Mouse (Mus musculus) CH12.LX (cell line): ENCODE data around the gene Grin3a. TPM values are rescaled to one million over a fixed set of nuclear protein-coding genes. Genes with fewer than 3 reads are reported as not detected.

Source experiments
- DNase-seq: peaks from one replicate; pipeline ENCODE4 v3.0.0-alpha.2; 2013; ENCODE audit errors: extremely low read depth
- H3K27ac ChIP-seq: 2 replicates; pipeline ENCODE4 v1.5.1; 2012; ENCODE audit warnings: low read depth, mild to moderate bottlenecking, control low read depth, moderate library complexity; ENCODE audit not compliant: insufficient read depth
- H3K27me3 ChIP-seq: replicated peaks from 2 replicates; pipeline ENCODE3; 2012; ENCODE audit warnings: inconsistent platforms
- H3K36me3 ChIP-seq, 2 experiments: replicated peaks in 1 of 2; 2 replicates each; pipeline versions ENCODE3 to v1.6.1; 2012; ENCODE audit warnings: inconsistent platforms in 1 of 2, low read length in 1 of 2, mild to moderate bottlenecking in 1 of 2, mixed read lengths in 1 of 2, moderate library complexity in 1 of 2; ENCODE audit not compliant: control insufficient read depth in 1 of 2, insufficient read depth in 1 of 2
- H3K4me1 ChIP-seq, 2 experiments: 2 replicates each; pipeline ENCODE4 v1.6.1; 2012; ENCODE audit warnings: inconsistent platforms in 1 of 2, moderate library complexity in 1 of 2; ENCODE audit not compliant: insufficient read depth in 2 of 2, control insufficient read depth in 1 of 2
- H3K4me2 ChIP-seq: 2 replicates; pipeline ENCODE4 v1.6.1; 2012; ENCODE audit warnings: low read depth, mild to moderate bottlenecking, control low read depth; ENCODE audit not compliant: poor library complexity, insufficient read depth, severe bottlenecking
- H3K4me3 ChIP-seq, 3 experiments: fragments of 150-350 bp in 1 of 3; sonication (generic) in 1 of 3; replicated peaks in 1 of 3; 2 replicates each; pipeline versions ENCODE3 to v1.5.1; 2011 to 2012; ENCODE audit warnings: low read depth in 2 of 3, low read length in 2 of 3, mild to moderate bottlenecking in 2 of 3, moderate library complexity in 2 of 3, control low read depth in 1 of 3, improper control_type of control experiment in 1 of 3, inconsistent platforms in 1 of 3, mixed read lengths in 1 of 3; ENCODE audit not compliant: poor library complexity in 1 of 3
- H3K79me2 ChIP-seq: replicated peaks from 2 replicates; pipeline ENCODE4 v1.6.1; 2012; ENCODE audit warnings: mild to moderate bottlenecking, moderate library complexity; ENCODE audit not compliant: control insufficient read depth, poor library complexity, insufficient read depth, severe bottlenecking; ENCODE audit errors: extremely low read depth
- H3K9ac ChIP-seq: 2 replicates; pipeline ENCODE4 v1.6.1; 2012; ENCODE audit warnings: low read depth, mild to moderate bottlenecking, control low read depth, moderate library complexity; ENCODE audit not compliant: insufficient read depth
- H3K9me3 ChIP-seq: replicated peaks from 2 replicates; pipeline ENCODE3; 2012; ENCODE audit warnings: low read length, inconsistent platforms, mixed read lengths
- CHD2 ChIP-seq: IDR thresholded peaks from 2 replicates; pipeline ENCODE4 v1.6.1; 2011; ENCODE audit warnings: low read length, improper control_type of control experiment
- CTCF ChIP-seq, 2 experiments: IDR thresholded peaks in 1 of 2; conservative IDR thresholded peaks in 1 of 2; 2 replicates each; pipeline ENCODE4 v1.5.1; 2011 to 2012; ENCODE audit warnings: low read depth in 2 of 2, low read length in 2 of 2, improper control_type of control experiment in 1 of 2, inconsistent platforms in 1 of 2, mild to moderate bottlenecking in 1 of 2, moderate library complexity in 1 of 2
- ELF1 ChIP-seq: IDR thresholded peaks from 2 replicates; pipeline ENCODE4 v1.6.1; 2014; ENCODE audit warnings: low read depth, mild to moderate bottlenecking, inconsistent platforms, low read length, improper control_type of control experiment
- EP300 ChIP-seq: IDR thresholded peaks from 2 replicates; pipeline ENCODE4 v1.6.1; 2011; ENCODE audit warnings: low read length, improper control_type of control experiment
- ETS1 ChIP-seq: conservative IDR thresholded peaks from 2 replicates; pipeline ENCODE4 v1.6.1; 2012; ENCODE audit warnings: low read depth, mild to moderate bottlenecking, inconsistent platforms, low read length, improper control_type of control experiment, moderate library complexity
- GABPA ChIP-seq: IDR thresholded peaks from 2 replicates; pipeline ENCODE4 v1.6.1; 2012; ENCODE audit warnings: low read depth, low read length, improper control_type of control experiment, inconsistent platforms; ENCODE audit not compliant: insufficient replicate concordance
- IRF4 ChIP-seq: IDR thresholded peaks from 2 replicates; pipeline ENCODE4 v1.6.1; 2014; ENCODE audit warnings: low read depth, mild to moderate bottlenecking, inconsistent platforms, low read length, improper control_type of control experiment
- JUN ChIP-seq: IDR thresholded peaks from 2 replicates; pipeline ENCODE4 v1.6.1; 2011; ENCODE audit warnings: low read depth, mild to moderate bottlenecking, low read length, improper control_type of control experiment, moderate library complexity; ENCODE audit not compliant: insufficient read depth
- JUND ChIP-seq: conservative IDR thresholded peaks from 2 replicates; pipeline ENCODE4 v1.6.1; 2011; ENCODE audit warnings: low read depth, low read length, improper control_type of control experiment
- KAT2A ChIP-seq: IDR thresholded peaks from 2 replicates; pipeline ENCODE4 v1.6.1; 2012; ENCODE audit warnings: low read length, improper control_type of control experiment, inconsistent platforms; ENCODE audit not compliant: insufficient replicate concordance
- MAFK ChIP-seq: IDR thresholded peaks from 2 replicates; pipeline ENCODE4 v1.6.1; 2011; ENCODE audit warnings: low read length, improper control_type of control experiment; ENCODE audit not compliant: insufficient replicate concordance
- MAZ ChIP-seq: IDR thresholded peaks from 2 replicates; pipeline ENCODE4 v1.6.1; 2012; ENCODE audit warnings: low read depth, mild to moderate bottlenecking, inconsistent platforms, low read length, improper control_type of control experiment, moderate library complexity
- MEF2A ChIP-seq: IDR thresholded peaks from 2 replicates; pipeline ENCODE4 v1.6.1; 2014; ENCODE audit warnings: low read depth, mild to moderate bottlenecking, inconsistent platforms, low read length, improper control_type of control experiment, borderline replicate concordance
- NELFE ChIP-seq: IDR thresholded peaks from 2 replicates; pipeline ENCODE4 v1.6.1; 2011; ENCODE audit warnings: low read depth, low read length, improper control_type of control experiment
- PAX5 ChIP-seq: IDR thresholded peaks from 2 replicates; pipeline ENCODE4 v1.6.1; 2012; ENCODE audit warnings: low read length, inconsistent platforms, mixed read lengths
- POLR2AphosphoS2 ChIP-seq: IDR thresholded peaks from 2 replicates; pipeline ENCODE4 v1.6.1; 2011; ENCODE audit warnings: low read depth, low read length, improper control_type of control experiment
- RCOR1 ChIP-seq: conservative IDR thresholded peaks from 2 replicates; pipeline ENCODE4 v1.6.1; 2012; ENCODE audit warnings: low read depth, mild to moderate bottlenecking, inconsistent platforms, low read length, improper control_type of control experiment
- TCF12 ChIP-seq: IDR thresholded peaks from 2 replicates; pipeline ENCODE4 v1.6.1; 2014; ENCODE audit warnings: low read depth, mild to moderate bottlenecking, inconsistent platforms, low read length, improper control_type of control experiment
- UBTF ChIP-seq: IDR thresholded peaks from 2 replicates; pipeline ENCODE4 v1.6.1; 2012; ENCODE audit warnings: low read depth, mild to moderate bottlenecking, inconsistent platforms, low read length, improper control_type of control experiment, moderate library complexity
- ZKSCAN1 ChIP-seq: IDR thresholded peaks from 2 replicates; pipeline ENCODE4 v1.6.1; 2012; ENCODE audit warnings: low read depth, inconsistent platforms, low read length, improper control_type of control experiment, borderline replicate concordance
- ZNF384 ChIP-seq: IDR thresholded peaks from 2 replicates; pipeline ENCODE4 v1.6.1; 2012; ENCODE audit warnings: low read depth, low read length, improper control_type of control experiment, inconsistent platforms
- dilution Hi-C: fragments of 300-500 bp; cut with MboI; formaldehyde crosslinking; loops from 2 replicates; pipeline ENCODE4 v1.14.3; 2020; ENCODE audit warnings: low sequenced_read_pairs; ENCODE audit not compliant: extremely low pct_unique_long_range_greater_than_20kb, extremely low pct_ligation_motif_present
- in situ Hi-C: fragments of 300-500 bp; cut with MboI; formaldehyde crosslinking; loops from 3 replicates; pipeline ENCODE4 v1.14.3; 2019; ENCODE audit warnings: low sequenced_read_pairs, low pct_ligation_motif_present, low pct_unique_long_range_greater_than_20kb, mixed read lengths
- polyA plus RNA-seq: library from polyadenylated mRNA; unstranded; fragments of >175 nt; gene quantifications from 2 replicates; pipeline ENCODE4 v1.2.1, GENCODE M21; 2012; ENCODE audit warnings: low read depth; ENCODE audit not compliant: insufficient read length
- total RNA-seq, 2 experiments: library from RNA; depleted of rRNA; stranded (reverse); fragments of 300-350 nt in 1 of 2; fragments of >200 nt in 1 of 2; gene quantifications; 2 replicates each; pipeline ENCODE4 v1.2.3; 2012 to 2014

Gene Grin3a
- total and polyA plus RNA-seq, 3 experiments = 0.06 TPM; not detected in 2

DNA sequence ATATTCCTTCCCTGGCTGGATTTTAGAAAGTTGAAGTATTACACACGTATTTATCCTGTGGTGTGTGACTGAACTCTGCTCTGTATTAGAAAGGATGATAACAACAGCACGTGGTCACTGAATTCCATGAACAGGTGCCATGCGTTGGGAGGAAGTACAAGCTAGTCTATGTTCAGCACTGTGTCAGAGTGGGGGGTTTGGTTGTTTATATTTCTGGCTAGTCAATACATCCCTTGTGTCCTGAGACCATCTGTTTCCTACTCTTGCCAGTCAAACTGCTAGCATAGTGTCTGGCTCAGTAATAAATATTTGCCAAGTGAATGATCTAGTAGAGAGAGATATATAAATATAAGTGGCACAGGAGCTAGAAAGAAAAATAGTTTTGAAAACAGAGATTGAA is 31.5 kb upstream of the Grin3a start:
- Histone ChIP-seq H3K27me3 (no peaks in the 10 kb centered on the region), H3K4me1 (no peaks in the 10 kb centered on the region), H3K4me3 (no peak overlapping the region), H3K79me2 (no peaks in the 10 kb centered on the region), H3K27ac (no peak overlapping the region), H3K9me3 (no peaks in the 10 kb centered on the region), H3K9ac (no peak overlapping the region), H3K4me2 (no peak overlapping the region), H3K36me3 (no peaks in the 10 kb centered on the region)
- dilution Hi-C loops (no loop called here), in situ Hi-C loops (no loop called here)
- no peak for TF ChIP-seq JUND
- no peak for TF ChIP-seq JUN
- TF ChIP-seq RCOR1 = no peak
- no peak for TF ChIP-seq MAZ
- TF ChIP-seq ZNF384 = no peak
- no peak for DNase-seq

DNA sequence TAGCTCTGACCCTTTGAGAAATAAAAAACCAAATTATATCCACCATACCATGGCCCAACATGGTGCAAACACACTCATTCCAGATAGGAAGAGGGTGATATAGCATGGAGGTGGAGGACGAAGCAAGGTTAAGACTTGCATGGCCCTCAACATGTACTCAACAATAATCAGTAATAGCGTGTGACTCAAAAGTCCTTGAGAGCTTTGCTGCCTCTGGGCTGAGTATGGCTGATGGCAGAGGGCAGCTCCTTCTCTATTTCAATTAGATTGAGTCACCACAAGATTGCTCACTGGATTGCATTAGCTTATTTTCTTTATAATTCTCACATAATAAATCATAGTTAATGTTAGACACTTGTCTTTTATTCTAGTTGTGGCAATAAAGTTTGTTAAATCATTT is 15.1 kb upstream of the Grin3a start:
- Histone ChIP-seq H3K4me1 (no peaks in the 10 kb centered on the region), H3K27me3 (no peaks in the 10 kb centered on the region), H3K4me3 (no peak overlapping the region), H3K9me3 (no peaks in the 10 kb centered on the region), H3K4me2 (no peak overlapping the region), H3K36me3 (no peaks in the 10 kb centered on the region), H3K27ac (no peak overlapping the region), H3K79me2 (no peaks in the 10 kb centered on the region), H3K9ac (no peak overlapping the region)
- DNase-seq = no peak
- no peak for TF ChIP-seq JUND
- TF ChIP-seq MAFK = no peak
- TF ChIP-seq NELFE = no peak
- TF ChIP-seq TCF12 = no peak
- TF ChIP-seq EP300 = no peak
- no peak for TF ChIP-seq ELF1
- no peak for TF ChIP-seq UBTF
- TF ChIP-seq ZKSCAN1 = no peak
- no peak for TF ChIP-seq ETS1
- no peak for TF ChIP-seq IRF4
- no peak for TF ChIP-seq KAT2A
- TF ChIP-seq CHD2 = no peak
- TF ChIP-seq CTCF (conservative IDR thresholded peaks at IDR 0.05 in 1 of 2, IDR thresholded peaks at IDR 0.05 in 1 of 2; ENCODE audit: low read depth in 2 of 2, low read length in 2 of 2) = no peak
- no peak for TF ChIP-seq POLR2AphosphoS2
- TF ChIP-seq MEF2A = no peak
- TF ChIP-seq GABPA = no peak
- TF ChIP-seq PAX5 = no peak
- dilution Hi-C loops (no loop called here), in situ Hi-C loops (no loop called here)
